Mouse (Mus musculus) hindbrain, embryonic 11.5 days (tissue): ENCODE results near the gene Actr1a. TPM values are rescaled to one million over a fixed set of nuclear protein-coding genes. Genes with fewer than 3 reads are reported as not detected.

Experiments used
- ATAC-seq: fragments of 200-750 bp; cut with Nextera tagmentation; 2 replicates; pipeline ENCODE4 v1.8.0; 2017; ENCODE audit warnings: mild to moderate bottlenecking, moderate TSS enrichment, moderate library complexity; ENCODE audit not compliant: low FRiP score
- DNase-seq: peaks from one replicate; pipeline ENCODE4 v3.0.0-alpha.2; 2015; ENCODE audit warnings: low spot score
- H3K27ac ChIP-seq: fragments of 300-500 bp; sonication (generic); 2 replicates; pipeline ENCODE4 v1.5.1; 2014; ENCODE audit warnings: mild to moderate bottlenecking, low read depth, low read length
- H3K27me3 ChIP-seq: fragments of 300-500 bp; sonication (generic); 2 replicates; pipeline ENCODE4 v1.6.1; 2014; ENCODE audit warnings: mild to moderate bottlenecking, low read length, moderate library complexity, mixed read lengths; ENCODE audit not compliant: control insufficient read depth, insufficient read depth
- H3K36me3 ChIP-seq: fragments of 300-500 bp; sonication (generic); 2 replicates; pipeline ENCODE4 v1.6.1; 2014; ENCODE audit warnings: mild to moderate bottlenecking, low read length, moderate library complexity, mixed read lengths; ENCODE audit not compliant: control insufficient read depth, insufficient read depth
- H3K4me1 ChIP-seq: fragments of 300-500 bp; sonication (generic); replicated peaks from 2 replicates; pipeline ENCODE4 v1.6.1; 2014; ENCODE audit warnings: low read length, mixed read lengths; ENCODE audit not compliant: control insufficient read depth, insufficient read depth
- H3K4me2 ChIP-seq: fragments of 300-500 bp; sonication (generic); replicated peaks from 2 replicates; pipeline ENCODE4 v1.6.1; 2014; ENCODE audit warnings: mild to moderate bottlenecking, low read depth, low read length
- H3K4me3 ChIP-seq: fragments of 300-500 bp; sonication (generic); 2 replicates; pipeline ENCODE4 v1.5.1; 2014; ENCODE audit warnings: low read depth, low read length
- H3K9ac ChIP-seq: fragments of 300-500 bp; sonication (generic); 2 replicates; pipeline ENCODE4 v1.6.1; 2014; ENCODE audit warnings: low read depth, low read length
- H3K9me3 ChIP-seq: fragments of 300-500 bp; sonication (generic); 2 replicates; pipeline ENCODE4 v1.6.1; 2016; ENCODE audit warnings: low read length; ENCODE audit not compliant: control insufficient read depth
- WGBS: fragments of 180-500 bp; shearing (Covaris S2); extraction: QIAGEN DNeasy Blood & Tissue Kit; methylation state at CpG from one replicate; pipeline ENCODE4 v1.1.7; 2014; 5-methylcytosine and 5-hydroxymethylcytosine counted together
- polyA plus RNA-seq: library from polyadenylated mRNA; unstranded; fragments of >200 nt; fragmentation: Nextera tagmentation; extraction: Ambion mirVana; gene quantifications from 2 replicates; pipeline ENCODE4 v1.2.1, GENCODE M21; 2014

The Actr1a gene
- polyA plus RNA-seq, 1 experiment from 2014 or later, result 223 TPM

DNA sequence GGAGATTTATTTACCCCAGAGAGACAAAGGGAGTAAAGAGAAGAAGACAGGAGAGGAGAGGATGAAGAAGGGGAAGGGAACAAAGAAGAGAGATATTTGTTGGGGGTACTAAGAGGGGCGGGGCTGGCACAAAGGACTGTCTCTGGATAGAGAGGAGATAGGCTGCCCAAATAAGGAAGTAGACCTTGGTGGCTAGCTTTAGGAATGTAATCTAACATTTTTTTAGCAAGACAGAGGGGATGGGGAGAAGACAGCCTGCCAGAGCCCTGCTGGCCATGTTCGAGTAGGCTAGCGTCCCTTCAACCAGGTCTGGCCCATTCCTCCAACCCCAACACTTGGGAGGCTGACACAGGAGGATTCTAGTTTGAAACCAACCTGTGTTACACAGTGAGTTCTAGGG lies 14.0 kb upstream of the Actr1a start:
- Histone ChIP-seq H3K9me3 (no peaks in the 10 kb centered on the region), H3K9ac (no peak overlapping the region), H3K27ac (no peak overlapping the region), H3K4me1 (no peaks in the 10 kb centered on the region), H3K27me3 (no peaks in the 10 kb centered on the region), H3K4me2 (no peak overlapping the region), H3K36me3 (peaks cover under 1% of the 10 kb centered on the region; the same call in 1 of the 2 replicates), H3K4me3 (no peak overlapping the region)
- ATAC-seq (no peak), DNase-seq (no peak)
- WGBS, result 81% methylated on average over 3 of the region's 3 CpGs

- no peak for DNase-seq
These were observed 11.2 kb upstream of the Actr1a start for GRCm38 (mm10) chr19:46406592-46407386.

GRCm38 (mm10) chr19:46404030-46404429 lies 8.5 kb upstream of the Actr1a start:
- Histone ChIP-seq H3K36me3 (peaks cover 6% of the 10 kb centered on the region; the same call in 1 of the 2 replicates), H3K4me2 (no peak overlapping the region), H3K9ac (no peak overlapping the region), H3K27me3 (no peaks in the 10 kb centered on the region), H3K27ac (no peak overlapping the region), H3K4me1 (no peaks in the 10 kb centered on the region), H3K9me3 (no peaks in the 10 kb centered on the region), H3K4me3 (no peak overlapping the region)
- no peak for ATAC-seq
- no peak for DNase-seq
- WGBS, result 95% methylated on average over 1 of the region's 1 CpGs

More at GRCm38 (mm10) chr19:46406592-46407386, 11.2 kb upstream of the Actr1a start:
- H3K36me3 ChIP-seq, result peaks cover 3% of the 10 kb centered on the region; the same call in 1 of the 2 replicates
- no peaks in the 10 kb centered on the region for H3K27me3 ChIP-seq
- H3K27ac ChIP-seq, result no peak overlapping the region
- no peak for ATAC-seq
- H3K9me3 ChIP-seq, result no peaks in the 10 kb centered on the region
- 76% methylated on average over 8 of the region's 8 CpGs for WGBS
- H3K4me3 ChIP-seq, result no peak overlapping the region
- no peak overlapping the region for H3K9ac ChIP-seq
- no peaks in the 10 kb centered on the region for H3K4me1 ChIP-seq
- no peak overlapping the region for H3K4me2 ChIP-seq

DNA sequence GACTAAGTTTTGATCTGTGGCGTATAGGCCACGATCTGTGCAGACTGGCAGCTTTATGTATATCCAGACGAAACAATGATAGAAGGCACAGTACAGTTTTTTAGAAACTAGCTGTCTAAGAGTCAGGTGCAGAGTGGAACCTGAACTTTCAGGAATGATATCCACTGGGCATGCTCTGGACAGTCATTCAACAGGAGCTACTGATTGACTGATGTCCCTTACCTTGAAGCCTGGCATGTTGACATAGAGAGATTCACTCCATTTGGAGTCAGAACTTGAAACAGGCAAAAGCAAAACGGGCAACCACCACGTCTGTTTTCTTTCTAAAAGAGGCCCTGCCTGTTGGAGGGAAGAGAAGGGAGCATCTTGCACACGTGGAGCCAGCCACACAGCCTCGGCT lies 5.0 kb upstream of the Actr1a start:
- ATAC-seq (no peak), DNase-seq (no peak)
- Histone ChIP-seq H3K27ac (no peak overlapping the region), H3K9me3 (no peaks in the 10 kb centered on the region), H3K36me3 (peaks cover 6% of the 10 kb centered on the region; the same call in 1 of the 2 replicates), H3K27me3 (no peaks in the 10 kb centered on the region), H3K4me2 (no peak overlapping the region), H3K4me3 (no peak overlapping the region), H3K4me1 (peaks cover 10% of the 10 kb centered on the region), H3K9ac (no peak overlapping the region)
- WGBS, result 94% methylated on average over 7 of the region's 7 CpGs

GRCm38 (mm10) chr19:46399886-46400285 lies 4.3 kb upstream of the Actr1a start:
- Histone ChIP-seq H3K4me3 (no peak overlapping the region), H3K4me2 (no peak overlapping the region), H3K9ac (no peak overlapping the region), H3K9me3 (no peaks in the 10 kb centered on the region), H3K36me3 (peaks cover 6% of the 10 kb centered on the region; the same call in 1 of the 2 replicates), H3K27ac (no peak overlapping the region), H3K4me1 (peaks cover 10% of the 10 kb centered on the region), H3K27me3 (no peaks in the 10 kb centered on the region)
- DNase-seq, result no peak
- ATAC-seq, result no peak
- WGBS, result 87% methylated on average over 7 of the region's 7 CpGs

DNA sequence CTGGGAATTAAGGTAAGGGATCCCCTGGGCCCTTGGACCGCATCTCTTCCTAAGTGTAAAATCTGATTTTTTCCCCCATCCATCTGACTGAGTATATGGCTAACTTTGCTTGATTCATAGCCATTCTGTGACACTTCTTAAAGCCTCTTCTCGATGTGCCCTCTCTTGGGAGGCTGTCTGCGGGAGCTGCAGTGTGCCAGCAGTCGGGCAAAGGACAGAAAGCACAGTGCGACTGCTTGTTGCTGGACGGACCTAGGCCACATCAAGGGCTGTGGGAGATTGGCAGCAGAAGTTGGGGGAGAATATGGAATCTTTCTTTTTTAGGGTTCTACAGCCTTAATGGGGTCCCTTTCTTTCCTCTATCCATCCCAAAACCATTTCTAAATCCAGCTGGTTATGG lies 3.8 kb upstream of the Actr1a start:
- Histone ChIP-seq H3K4me2 (no peak overlapping the region), H3K36me3 (peaks cover 4% of the 10 kb centered on the region; the same call in 1 of the 2 replicates), H3K4me3 (no peak overlapping the region), H3K27me3 (no peaks in the 10 kb centered on the region), H3K9me3 (no peaks in the 10 kb centered on the region), H3K4me1 (peaks cover 11% of the 10 kb centered on the region), H3K9ac (no peak overlapping the region), H3K27ac (no peak overlapping the region)
- no peak for ATAC-seq
- 87% methylated on average over 6 of the region's 6 CpGs for WGBS
- no peak for DNase-seq

DNA sequence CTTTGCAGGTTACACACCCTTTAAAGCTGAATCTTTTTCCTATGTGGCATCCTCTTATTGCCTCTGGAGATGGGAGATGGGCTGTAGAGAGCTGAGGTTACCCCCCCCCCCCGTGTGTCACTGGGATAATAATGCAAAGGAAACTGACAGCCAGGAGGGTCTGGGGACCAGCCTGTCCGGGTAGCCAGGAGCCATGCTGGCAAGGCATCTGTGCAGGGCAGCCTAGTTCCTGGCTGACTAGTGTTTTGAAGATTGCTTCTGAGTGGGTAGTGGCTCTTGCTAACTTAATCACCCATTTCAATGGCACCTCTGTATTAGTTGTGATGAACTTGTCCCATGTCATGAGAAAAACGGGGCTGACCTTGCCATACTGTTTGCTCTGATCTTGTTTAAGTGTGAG lies 2.9 kb upstream of the Actr1a start:
- H3K4me2 ChIP-seq, result peak overlapping the region; percentile 79
- H3K27ac ChIP-seq, result no peak overlapping the region
- no peaks in the 10 kb centered on the region for H3K9me3 ChIP-seq
- 0 out of 2 replicates have a peak, but pooled peaks cover 3% of the 10 kb centered on the region for H3K36me3 ChIP-seq
- DNase-seq (no peak), ATAC-seq (no peak)
- H3K4me1 ChIP-seq, result peaks cover 16% of the 10 kb centered on the region
- H3K9ac ChIP-seq, result peak overlapping the region; percentile 80; the same call in 1 of the 2 replicates
- no peaks in the 10 kb centered on the region for H3K27me3 ChIP-seq
- peak overlapping the region; percentile 81 for H3K4me3 ChIP-seq
- WGBS, result 43% methylated on average over 3 of the region's 3 CpGs

DNA sequence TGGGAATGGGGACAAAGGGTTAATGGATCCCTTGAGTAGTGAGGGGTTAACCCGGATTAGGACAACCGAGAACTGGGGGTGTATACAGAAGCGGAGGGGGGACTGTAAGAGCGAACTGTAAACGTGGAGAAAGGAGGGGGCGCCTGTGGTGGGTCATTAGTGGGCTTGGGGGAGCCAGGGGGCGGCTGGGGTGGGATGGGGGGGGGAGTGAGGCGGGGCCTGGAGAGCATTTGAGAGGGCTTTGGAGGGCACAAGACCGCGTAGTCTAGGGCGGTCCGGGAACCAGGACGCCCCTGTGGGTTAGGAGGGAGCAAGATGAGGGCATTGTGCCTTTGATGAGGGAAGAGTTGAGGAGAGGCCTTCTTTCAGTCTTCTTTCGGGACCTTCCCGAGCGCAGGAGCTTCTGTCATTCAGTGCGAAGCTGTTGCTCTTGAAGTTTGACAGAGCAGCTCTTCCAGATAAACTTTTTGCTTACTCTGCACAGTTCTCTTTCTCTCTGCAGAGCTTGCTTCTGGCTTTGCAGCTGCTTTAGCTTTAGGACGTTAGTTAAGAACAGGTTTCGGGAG lies 2.0 kb upstream of the Actr1a start:
- Histone ChIP-seq H3K9ac (peak overlapping the region; percentile 80), H3K4me3 (peak overlapping the region; percentile 81), H3K4me1 (peaks cover 16% of the 10 kb centered on the region), H3K36me3 (0 out of 2 replicates have a peak, but pooled peaks cover 3% of the 10 kb centered on the region), H3K27ac (peak overlapping the region; percentile 83), H3K27me3 (no peaks in the 10 kb centered on the region), H3K4me2 (peak overlapping the region; percentile 79), H3K9me3 (no peaks in the 10 kb centered on the region)
- WGBS, result 3% methylated on average over 19 of the region's 19 CpGs
- DNase-seq (no peak), ATAC-seq (no peak)
